Mouse (Mus musculus) gastrocnemius, postnatal 14 days (tissue): ENCODE results near the gene Gm973. TPM values are rescaled to one million over a fixed set of nuclear protein-coding genes. Genes with fewer than 3 reads are reported as not detected.
"Not testable (repeated sequence)": the region's sequence is repeated elsewhere in the genome, so short reads cannot be mapped to it uniquely, and the experiment has no call there.

Experiments
- DNase-seq: peaks from one replicate; pipeline ENCODE4 v3.0.0; 2021; ENCODE audit warnings: mixed read lengths
- intact Hi-C: fragments of 180-260 bp; cut with DNase I; formaldehyde crosslinking; loops from one replicate; pipeline ENCODE4 v1.15.1; 2025; ENCODE audit warnings: low total_unique reads
- total RNA-seq, 2 experiments: library from RNA; stranded (reverse); gene quantifications; 2 replicates each; pipeline ENCODE4 v1.2.3; 2021

Gm973 gene
- total RNA-seq, 2 experiments from 2014 or later: 0.49 to 0.53 TPM

GRCm38 (mm10) chr1:59608125-59608762 is 92.2 kb downstream of the Gm973 start:
- DNase-seq: no peak
- intact Hi-C loops: no loop called here

GRCm38 (mm10) chr1:59608920-59609319 is 92.9 kb downstream of the Gm973 start:
- DNase-seq: no peak
- intact Hi-C loops: no loop called here

GRCm38 (mm10) chr1:59609458-59609857 is 93.4 kb downstream of the Gm973 start:
- no peak for DNase-seq
- intact Hi-C loops: no loop called here

- DNase-seq: peak; percentile 21
- intact Hi-C loops: no loop called here
Observed at GRCm38 (mm10) chr1:59609896-59610295, 93.8 kb downstream of the Gm973 start.

- intact Hi-C loops: no loop called here
- DNase-seq: no peak
Observed at GRCm38 (mm10) chr1:59610929-59611328, 94.9 kb downstream of the Gm973 start.

- DNase-seq: peak; percentile 72
- intact Hi-C loops: no loop called here
Observed at GRCm38 (mm10) chr1:59613795-59614194, 97.7 kb downstream of the Gm973 start.

GRCm38 (mm10) chr1:59615021-59615420 is 99.0 kb downstream of the Gm973 start:
- DNase-seq: no peak
- intact Hi-C loops: loop anchor here (5.0 kb wide), 1 partner anchor 298 kb away; no protein-coding TSS in a partner anchor

GRCm38 (mm10) chr1:59619201-59619600 is 103.1 kb downstream of the Gm973 start:
- DNase-seq: no peak
- intact Hi-C loops: loop anchor here (5.0 kb wide), 1 partner anchor 302 kb away; no protein-coding TSS in a partner anchor

- DNase-seq: peak; percentile 61
- intact Hi-C loops: loop anchor here (5.0 kb wide), 1 partner anchor 376 kb away; no protein-coding TSS in a partner anchor
Observed at GRCm38 (mm10) chr1:59623325-59624017, 107.4 kb downstream of the Gm973 start.

GRCm38 (mm10) chr1:59625410-59625809 is 109.3 kb downstream of the Gm973 start:
- intact Hi-C loops: no loop called here
- DNase-seq: no peak

- intact Hi-C loops: no loop called here
Observed at GRCm38 (mm10) chr1:59629194-59629593, 113.1 kb downstream of the Gm973 start.

GRCm38 (mm10) chr1:59630356-59630755 is 114.3 kb downstream of the Gm973 start:
- DNase-seq, intact Hi-C loops: not testable (repeated sequence)

More at GRCm38 (mm10) chr1:59629194-59629593, 113.1 kb downstream of the Gm973 start:
- no peak for DNase-seq

GRCm38 (mm10) chr1:59631986-59632659 is 116.1 kb downstream of the Gm973 start:
- intact Hi-C loops: no loop called here
- DNase-seq: no peak

GRCm38 (mm10) chr1:59633056-59633455 is 117.0 kb downstream of the Gm973 start:
- DNase-seq: no peak
- intact Hi-C loops: no loop called here

GRCm38 (mm10) chr1:59636349-59636748 is 120.3 kb downstream of the Gm973 start:
- intact Hi-C loops: no loop called here

GRCm38 (mm10) chr1:59638371-59638770 is 122.3 kb downstream of the Gm973 start:
- DNase-seq: no peak
- intact Hi-C loops: no loop called here

More at GRCm38 (mm10) chr1:59636349-59636748, 120.3 kb downstream of the Gm973 start:
- no peak for DNase-seq

- intact Hi-C loops: no loop called here
Observed at GRCm38 (mm10) chr1:59642488-59642887, 126.4 kb downstream of the Gm973 start.

GRCm38 (mm10) chr1:59646502-59646901 is 130.4 kb downstream of the Gm973 start:
- DNase-seq, intact Hi-C loops: not testable (repeated sequence)

More at GRCm38 (mm10) chr1:59642488-59642887, 126.4 kb downstream of the Gm973 start:
- no peak for DNase-seq

- intact Hi-C loops: no loop called here
- DNase-seq: no peak
Observed at GRCm38 (mm10) chr1:59651201-59651819, 135.2 kb downstream of the Gm973 start.
